Mouse (Mus musculus): ENCODE measurements around the gene Jph4. TPM values are rescaled to one million over a fixed set of nuclear protein-coding genes. Genes with fewer than 3 reads are reported as not detected.

The Jph4 gene
- total RNA-seq (2023), result not detected

DNA sequence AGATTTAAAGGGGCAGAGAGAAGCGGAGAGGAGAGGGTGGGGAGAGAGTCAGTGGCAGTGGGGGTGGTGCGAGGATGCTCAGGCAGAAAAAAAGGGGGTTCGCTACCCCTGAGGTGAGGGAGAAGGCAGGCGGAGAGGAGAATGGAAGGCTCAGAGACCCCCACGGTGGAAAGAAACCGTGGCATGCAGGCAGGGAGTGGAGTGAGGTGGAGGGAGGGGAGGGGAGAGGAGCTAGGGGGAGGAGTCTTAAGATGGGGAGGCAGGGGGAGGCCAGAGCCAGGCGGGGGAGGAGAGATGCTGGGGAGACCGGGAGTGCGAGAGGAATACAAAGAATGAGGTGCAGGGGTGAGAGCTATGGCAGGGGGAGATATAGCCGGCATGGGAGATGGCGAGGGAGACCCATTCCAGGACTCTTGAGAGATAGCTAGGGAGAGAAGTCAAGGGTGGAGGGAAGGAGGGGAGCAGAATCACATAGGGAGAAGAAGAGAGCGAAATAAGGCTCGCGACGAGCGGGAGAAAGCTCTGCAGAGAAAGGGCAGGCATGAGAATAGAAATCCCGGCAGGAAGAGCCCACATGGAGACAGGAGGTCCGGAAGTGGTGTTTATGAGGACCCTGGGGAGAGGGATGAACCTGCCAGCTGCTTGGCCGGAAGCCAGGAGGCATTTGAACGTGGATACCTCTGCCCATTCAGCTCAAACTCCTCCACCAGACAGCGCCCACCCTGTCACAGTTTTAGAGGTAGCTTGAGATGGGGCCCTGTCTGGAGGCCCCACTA is at the start of gene Jph4:
Gene Jph4 (minus strand): TSS at position 511 of the 776 bp plus-strand sequence.

DNA sequence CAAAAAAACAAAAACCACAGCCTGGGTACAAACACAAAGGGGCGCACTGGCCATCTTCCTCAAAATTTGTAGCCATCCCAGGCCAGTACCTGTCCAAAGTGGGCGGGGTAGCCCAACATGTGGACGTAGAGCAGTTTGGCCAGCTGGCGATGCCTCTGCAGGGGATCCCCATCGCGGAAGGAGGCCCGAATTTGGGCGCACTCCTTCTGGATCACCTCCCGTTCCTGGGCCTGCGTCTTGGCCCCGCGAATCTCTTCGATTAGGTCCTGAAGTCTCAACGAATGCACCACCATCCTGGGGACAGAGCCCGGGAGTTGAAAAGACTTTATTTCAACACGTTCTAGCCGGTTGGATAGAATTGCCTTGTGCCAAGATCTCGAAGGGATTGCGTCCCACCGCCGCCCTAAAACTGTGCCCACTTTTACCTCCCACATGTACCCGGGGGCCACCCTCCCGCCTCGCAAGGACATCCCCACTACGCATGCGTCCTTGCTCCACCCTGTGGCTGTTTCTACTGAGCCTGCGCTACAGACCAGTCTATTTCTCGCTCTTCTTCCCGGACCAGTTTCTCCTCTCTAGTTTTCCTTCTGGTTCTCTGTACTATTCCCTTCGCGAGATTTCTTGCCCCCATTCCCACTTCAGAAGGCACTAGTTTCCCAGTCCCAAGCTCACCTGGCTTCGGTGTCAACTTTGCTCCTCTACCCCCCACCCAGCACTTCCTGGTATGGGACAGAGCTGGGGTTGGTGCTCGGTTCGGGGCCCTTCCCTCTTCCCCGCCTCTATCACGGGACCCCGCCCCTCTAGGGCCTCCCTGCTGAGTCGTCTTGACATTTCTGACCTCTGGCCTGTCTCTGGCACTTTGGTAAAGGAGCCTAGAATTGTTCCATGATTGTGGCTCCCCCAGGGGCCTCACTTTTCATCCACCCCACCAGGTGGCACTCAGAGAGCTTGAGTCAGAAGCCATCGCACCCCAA is 10.6 kb downstream of the Jph4 start, which contains the start of gene Ap1g2:
Gene Ap1g2 (minus strand): TSS at position 758 of the 974 bp plus-strand sequence.

DNA sequence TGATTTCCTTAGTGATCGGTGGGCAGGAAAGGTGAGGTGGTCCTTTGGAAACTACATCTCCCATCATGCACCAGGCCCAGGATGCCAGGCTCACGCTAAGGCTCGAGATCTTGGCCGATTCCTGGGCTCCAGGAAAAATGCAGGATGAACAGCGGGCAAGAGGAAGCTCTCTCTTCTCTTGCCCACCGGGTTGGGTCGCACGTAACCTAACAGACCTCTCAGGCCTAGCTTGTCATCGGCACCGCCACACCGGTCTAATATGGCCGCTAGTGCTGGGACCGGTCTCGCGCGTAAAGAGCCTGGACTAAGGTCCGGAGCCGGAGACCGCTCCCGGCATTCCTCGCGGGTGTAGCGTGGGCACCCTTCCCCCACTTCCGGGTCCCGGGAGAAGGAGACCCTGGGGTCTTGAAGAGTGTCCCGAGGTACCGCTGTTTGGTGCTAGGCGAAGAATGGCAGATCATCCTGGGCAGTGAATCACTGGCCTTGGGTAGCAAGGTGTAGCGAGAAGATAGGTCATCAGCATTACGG is 22.0 kb downstream of the Jph4 start, which contains the start of gene Thtpa:
Gene Thtpa (plus strand): TSS at position 81 of the 528 bp plus-strand sequence.

DNA sequence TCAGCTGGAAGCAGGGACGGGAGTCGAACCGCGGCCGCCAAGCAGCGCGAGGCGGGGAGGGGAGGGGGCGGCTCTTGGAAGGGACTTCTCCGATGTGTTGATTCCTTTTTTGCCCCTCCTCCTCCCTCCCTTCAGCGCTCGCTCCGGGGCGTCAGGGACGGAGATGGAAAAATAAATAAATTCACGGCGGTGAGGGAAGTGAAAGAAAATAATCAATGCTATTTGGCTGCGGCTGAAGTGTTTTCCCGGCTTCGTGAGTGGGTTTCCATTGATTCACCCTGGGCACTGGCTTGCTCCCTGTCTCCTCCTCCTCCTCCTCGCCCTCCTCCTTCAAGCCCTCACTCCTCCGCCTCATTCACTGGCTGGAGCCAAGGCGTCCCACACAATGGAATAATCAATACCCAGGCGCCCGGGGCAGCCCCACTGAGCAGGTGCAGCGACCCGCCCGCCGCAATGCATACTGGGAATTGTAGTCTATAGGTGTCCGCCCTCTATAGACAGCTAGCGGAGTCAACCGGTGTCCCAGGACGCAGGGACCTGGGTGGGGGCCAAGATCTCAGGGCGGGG is 24.6 kb downstream of the Jph4 start, which contains the start of gene Zfhx2:
Gene Zfhx2 (minus strand): TSS at position 314 of the 567 bp plus-strand sequence.

Other genes with a start within 250 kb of the Jph4 start
- gene Homez, start 246.0 kb downstream of the Jph4 start, total RNA-seq (2023), result 10 to 100 TPM in 1 of 2 experiments, 1 to 10 TPM in 1; 8.7 to 10.9 TPM
- gene Ppp1r3e, start 239.4 kb downstream of the Jph4 start, total RNA-seq (2023), result 1 to 10 TPM; 1.7 to 2.5 TPM
- 1 to 10 TPM; 6.6 to 8.1 TPM for gene Bcl2l2, start 233.6 kb downstream of the Jph4 start, total RNA-seq (2023)
- 1 to 10 TPM in 1 of 2 experiments, under 1 TPM in 1; 0.85 to 1.5 TPM for gene Gm20521, start 233.5 kb downstream of the Jph4 start, total RNA-seq (2023)
- gene Pabpn1, start 224.4 kb downstream of the Jph4 start, total RNA-seq (2023), result 100 to 1,000 TPM; 136 to 145 TPM
- gene Slc22a17, start 203.8 kb downstream of the Jph4 start, total RNA-seq (2023), result under 1 TPM; 0.55 to 0.57 TPM
- under 1 TPM in 1 of 2 experiments, not detected in 1; 0.33 TPM for gene Efs, start 190.8 kb downstream of the Jph4 start, total RNA-seq (2023)
- not detected for gene Il25, start 184.2 kb downstream of the Jph4 start, total RNA-seq (2023)
- not detected for gene Cmtm5, start 180.7 kb downstream of the Jph4 start, total RNA-seq (2023)
- not detected for gene Myh6, start 150.0 kb downstream of the Jph4 start, total RNA-seq (2023)
- gene Gm17428, start 140.0 kb downstream of the Jph4 start, total RNA-seq (2023), result not detected
- gene Myh7, start 122.3 kb downstream of the Jph4 start, total RNA-seq (2023), result not detected
- gene Ngdn, start 101.5 kb downstream of the Jph4 start, total RNA-seq (2023), result 10 to 100 TPM; 35.4 to 38.4 TPM
- 1 to 10 TPM; 1.7 to 2.1 TPM for gene Zfhx2, start 24.6 kb downstream of the Jph4 start, total RNA-seq (2023)
- 1 to 10 TPM; 2.8 to 3.8 TPM for gene Thtpa, start 22.2 kb downstream of the Jph4 start, total RNA-seq (2023)
- 10 to 100 TPM; 37.1 to 42.6 TPM for gene Ap1g2, start 10.3 kb downstream of the Jph4 start, total RNA-seq (2023)
- gene Dhrs2, start 105.1 kb upstream of the Jph4 start, total RNA-seq (2023), result not detected